In the genomic region with DNA sequence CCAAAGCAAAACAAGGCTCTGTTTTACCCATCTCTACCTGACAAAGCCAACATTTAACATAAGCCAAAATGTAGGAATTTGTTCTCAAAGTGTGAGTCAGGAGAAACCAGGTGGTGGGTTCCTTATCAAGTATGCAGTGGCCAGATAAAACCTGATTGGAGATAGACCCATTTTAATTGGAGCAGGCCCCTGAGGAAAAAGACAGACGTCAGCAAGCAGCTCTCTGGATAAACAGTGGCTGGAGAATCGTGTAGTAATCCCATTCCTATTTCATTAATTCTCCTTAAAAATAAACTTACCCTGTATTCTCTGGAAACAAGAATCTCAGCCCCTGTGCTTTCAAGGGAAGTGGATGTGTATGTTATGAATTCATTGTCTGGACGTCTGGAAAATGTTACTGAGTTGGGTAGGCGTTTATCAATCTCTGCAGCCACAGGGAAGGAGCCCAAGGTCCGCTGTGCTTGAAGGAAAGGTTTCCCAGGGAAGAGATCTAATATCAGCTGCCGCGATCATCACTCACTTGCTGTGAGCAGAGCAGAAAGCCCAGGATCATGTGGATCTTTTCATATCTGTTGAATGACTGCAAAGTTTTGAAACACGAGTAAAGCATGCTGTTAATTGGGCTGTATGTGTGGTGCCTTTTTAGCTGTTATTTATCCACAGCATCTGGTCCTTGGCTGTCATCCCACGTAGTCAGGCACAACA, we compare ENCODE assay signal across 11 mouse cellular contexts.
A peak's percentile ranks its signal among the peaks of the same experiment; 100 is the strongest.
DNase-seq lines count a peak whose midpoint lies in the region; ATAC-seq lines count a peak whose summit lies in the region.
"Had no signal": no experiment of that assay in that cellular context is flagged by ENCODE, and none has a peak within 500 bp of the region (broad histone marks: within the 10 kb centered on the region; RNA-seq: fewer than 3 reads in every experiment).

No protein-coding gene starts in this region.

- H3K4me3 ChIP-seq in kidney, embryonic 14.5 days (ENCODE audit: low read length): no peak overlapping the region
- no peak overlapping the region for H3K4me3 ChIP-seq in forebrain, embryonic 14.5 days (ENCODE audit: low read depth, low read length)
- H3K4me3 ChIP-seq in heart, embryonic 15.5 days: no peak overlapping the region
- H3K4me3 ChIP-seq: embryonic facial prominence, embryonic 13.5 days had no signal

- H3K36me3 ChIP-seq in kidney, embryonic 14.5 days (ENCODE audit: control insufficient read depth, insufficient read depth, low read length): no peaks in the 10 kb centered on the region
- no peaks in the 10 kb centered on the region for H3K36me3 ChIP-seq in forebrain, embryonic 14.5 days (ENCODE audit: control insufficient read depth, insufficient read depth, low read length)
- H3K36me3 ChIP-seq in heart, embryonic 15.5 days: no peaks in the 10 kb centered on the region
- H3K36me3 ChIP-seq: embryonic facial prominence, embryonic 13.5 days had no signal

- H3K27ac ChIP-seq in kidney, embryonic 14.5 days (ENCODE audit: low read depth, low read length): no peak overlapping the region
- no peak overlapping the region for H3K27ac ChIP-seq in forebrain, embryonic 14.5 days (ENCODE audit: low read depth, low read length)
- H3K27ac ChIP-seq in heart, embryonic 15.5 days: peak overlapping the region; percentile 48
- H3K27ac ChIP-seq: embryonic facial prominence, embryonic 13.5 days; macrophage had no signal

- 51% methylated on average over 9 of the region's 9 CpGs for WGBS in kidney, embryonic 14.5 days
- WGBS in forebrain, embryonic 14.5 days: 73% methylated on average over 9 of the region's 9 CpGs
- 30% methylated on average over 9 of the region's 9 CpGs for WGBS in heart, embryonic 15.5 days

- no peak overlapping the region for H3K4me2 ChIP-seq in kidney, embryonic 14.5 days (replicated peaks; ENCODE audit: low read depth, low read length)
- H3K4me2 ChIP-seq in forebrain, embryonic 14.5 days (ENCODE audit: low read length): no peak overlapping the region
- H3K4me2 ChIP-seq in heart, embryonic 15.5 days: 0 out of 2 replicates have a peak overlapping the region, but pooled peaks have one; percentile 9
- H3K4me2 ChIP-seq: embryonic facial prominence, embryonic 13.5 days had no signal

- no peak overlapping the region for H3K9ac ChIP-seq in kidney, embryonic 14.5 days (ENCODE audit: low read depth, low read length)
- H3K9ac ChIP-seq in forebrain, embryonic 14.5 days (ENCODE audit: low read length): no peak overlapping the region
- no peak overlapping the region for H3K9ac ChIP-seq in heart, embryonic 15.5 days
- H3K9ac ChIP-seq: embryonic facial prominence, embryonic 13.5 days had no signal

- no peaks in the 10 kb centered on the region for H3K4me1 ChIP-seq in kidney, embryonic 14.5 days (ENCODE audit: control insufficient read depth, insufficient read depth, low read length)
- H3K4me1 ChIP-seq in forebrain, embryonic 14.5 days (ENCODE audit: control insufficient read depth, insufficient read depth, low read length): no peaks in the 10 kb centered on the region
- 0 out of 2 replicates have a peak, but pooled peaks cover 2% of the 10 kb centered on the region for H3K4me1 ChIP-seq in heart, embryonic 15.5 days (replicated peaks)

- DNase-seq in kidney, adult 9 months: peak; percentile 1
- DNase-seq in forebrain, embryonic 14.5 days (ENCODE audit: low spot score): peak; percentile 67
- peak; percentile 46 for DNase-seq in lung, postnatal 14 days
- DNase-seq in ovary, postnatal 14 days (ENCODE audit: low spot score): no peak
- no peak for DNase-seq in cerebellum, adult 18-20 months
- DNase-seq: adrenal gland, postnatal 36 days had no signal

- no peaks in the 10 kb centered on the region for H3K27me3 ChIP-seq in kidney, embryonic 14.5 days (ENCODE audit: control insufficient read depth, insufficient read depth, low read length)
- no peaks in the 10 kb centered on the region for H3K27me3 ChIP-seq in forebrain, embryonic 14.5 days (replicated peaks; ENCODE audit: control insufficient read depth, insufficient read depth, low read length)
- no peaks in the 10 kb centered on the region for H3K27me3 ChIP-seq in heart, embryonic 15.5 days
- H3K27me3 ChIP-seq: embryonic facial prominence, embryonic 13.5 days had no signal

- no peak for ATAC-seq in kidney, embryonic 14.5 days (ENCODE audit: low FRiP score, low TSS enrichment)
- ATAC-seq in forebrain, embryonic 14.5 days: peak; percentile 78
- no peak; the same call in 1 of the 2 replicates for ATAC-seq in heart, embryonic 15.5 days (replicated peaks; ENCODE audit: insufficient number of reproducible peaks, insufficient read depth, low FRiP score, low read depth)
- ATAC-seq in monocyte, adult 5-6 weeks (replicated peaks; ENCODE audit: insufficient number of reproducible peaks, low FRiP score, low TSS enrichment, poor library complexity, severe bottlenecking): no peak

- H3K9me3 ChIP-seq in kidney, embryonic 14.5 days (ENCODE audit: control insufficient read depth, low read length): no peaks in the 10 kb centered on the region
- no peaks in the 10 kb centered on the region for H3K9me3 ChIP-seq in forebrain, embryonic 14.5 days (replicated peaks; ENCODE audit: control insufficient read depth, low read length)
- H3K9me3 ChIP-seq in heart, embryonic 15.5 days (replicated peaks): no peaks in the 10 kb centered on the region
- H3K9me3 ChIP-seq: embryonic facial prominence, embryonic 13.5 days had no signal

Comparison
In these comparisons a context has a peak if more than half of its experiments do, and no peak if none do; other contexts are left out.
1. DNase-seq: peak in kidney, adult 9 months (single experiment), forebrain, embryonic 14.5 days (single experiment) and lung, postnatal 14 days (single experiment); none in ovary, postnatal 14 days (single experiment) and cerebellum, adult 18-20 months (0 of 2).